Comparison of ENCODE assay signal across 8 mouse cellular contexts in the genomic region with DNA sequence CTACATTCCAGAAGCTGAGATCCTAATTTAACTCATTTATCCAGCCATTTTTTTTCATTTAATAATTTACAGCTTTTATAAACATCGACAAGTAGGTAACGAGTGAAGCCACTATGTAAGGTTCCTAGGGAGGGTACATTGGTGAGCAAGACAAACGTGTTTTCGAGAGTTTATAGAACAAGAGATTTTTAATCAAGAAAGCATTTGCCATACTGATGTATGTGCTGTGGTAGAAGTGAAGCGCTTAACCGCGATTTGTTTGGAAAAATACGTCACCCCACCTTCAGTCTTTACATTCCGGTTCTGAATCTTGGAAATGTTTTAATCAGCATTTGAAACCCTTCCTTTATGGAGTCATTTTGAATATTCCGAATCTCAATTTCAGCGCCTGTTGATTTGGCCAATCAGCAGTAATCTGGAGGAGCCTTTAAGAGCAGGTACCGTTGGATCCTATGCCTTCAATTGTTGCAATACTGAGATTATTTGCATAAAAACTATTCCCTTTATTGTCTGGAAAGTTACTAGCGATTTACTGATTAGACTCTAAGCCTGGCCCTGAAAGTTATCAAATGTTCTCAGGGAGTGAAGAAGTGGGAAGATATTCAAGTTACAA. TPM values are rescaled to one million over a fixed set of nuclear protein-coding genes. Genes with fewer than 3 reads are reported as not detected.
DNase-seq lines count a peak whose midpoint lies in the region; ATAC-seq lines count a peak whose summit lies in the region.

No protein-coding gene starts in this region.

- H3K4me1 ChIP-seq in intestine, embryonic 14.5 days (replicated peaks; ENCODE audit: control insufficient read depth, insufficient read depth, low read length) = 0 out of 2 replicates have a peak, but pooled peaks cover 9% of the 10 kb centered on the region
- peaks cover 6% of the 10 kb centered on the region for H3K4me1 ChIP-seq in neural tube, embryonic 14.5 days (ENCODE audit: control insufficient read depth, insufficient read depth, low read length)

- ATAC-seq in intestine, embryonic 14.5 days (replicated peaks; ENCODE audit: low FRiP score, low TSS enrichment, low read depth) = no peak
- ATAC-seq in neural tube, embryonic 14.5 days (ENCODE audit: low read depth) = no peak

- WGBS in intestine, embryonic 14.5 days = 4% methylated on average over 13 of the region's 13 CpGs
- WGBS in neural tube, embryonic 14.5 days = 2% methylated on average over 13 of the region's 13 CpGs

- H3K27ac ChIP-seq in intestine, embryonic 14.5 days (ENCODE audit: low read depth) = peak overlapping the region; percentile 74
- peak overlapping the region; percentile 75 for H3K27ac ChIP-seq in neural tube, embryonic 14.5 days (ENCODE audit: low read depth, low read length)

- DNase-seq in embryo, embryonic 10.5 days (ENCODE audit: low spot score) = peak; percentile 46
- no peak for DNase-seq in embryo, embryonic 10 days (ENCODE audit: low spot score)
- DNase-seq in thymus, postnatal 0 days (ENCODE audit: low spot score) = peak; percentile 7
- no peak for DNase-seq in thymus, postnatal 14 days
- DNase-seq in intestine, embryonic 14.5 days (ENCODE audit: low spot score) = no peak
- no peak for DNase-seq in left cerebral cortex, adult 8-10 months (ENCODE audit: low spot score in 2 of 2)
- no peak for DNase-seq in thymus, postnatal 4 days

- peak overlapping the region; percentile 65 for H3K4me2 ChIP-seq in intestine, embryonic 14.5 days (ENCODE audit: low read length)
- peak overlapping the region; percentile 75 for H3K4me2 ChIP-seq in neural tube, embryonic 14.5 days (ENCODE audit: low read depth, low read length)

- peak overlapping the region; percentile 69 for H3K9ac ChIP-seq in intestine, embryonic 14.5 days (ENCODE audit: low read length)
- peak overlapping the region; percentile 72 for H3K9ac ChIP-seq in neural tube, embryonic 14.5 days (replicated peaks; ENCODE audit: low read depth, low read length)

- H3K36me3 ChIP-seq in intestine, embryonic 14.5 days (ENCODE audit: control insufficient read depth, insufficient read depth, low read length) = peaks cover 7% of the 10 kb centered on the region; the same call in 1 of the 2 replicates
- no peaks in the 10 kb centered on the region for H3K36me3 ChIP-seq in neural tube, embryonic 14.5 days (ENCODE audit: control insufficient read depth, insufficient read depth, low read length)

- H3K9me3 ChIP-seq in intestine, embryonic 14.5 days (ENCODE audit: control insufficient read depth, low read length) = no peaks in the 10 kb centered on the region
- no peaks in the 10 kb centered on the region for H3K9me3 ChIP-seq in neural tube, embryonic 14.5 days (ENCODE audit: control insufficient read depth, low read length)

- H3K4me3 ChIP-seq in intestine, embryonic 14.5 days (ENCODE audit: low read depth, low read length) = peak overlapping the region; percentile 84
- H3K4me3 ChIP-seq in neural tube, embryonic 14.5 days (ENCODE audit: low read depth, low read length) = peak overlapping the region; percentile 84

- no peaks in the 10 kb centered on the region for H3K27me3 ChIP-seq in intestine, embryonic 14.5 days (replicated peaks; ENCODE audit: control insufficient read depth, insufficient read depth, low read length)
- H3K27me3 ChIP-seq in neural tube, embryonic 14.5 days (ENCODE audit: control insufficient read depth, insufficient read depth, low read length) = no peaks in the 10 kb centered on the region

RNA-seq across cellular contexts. Expression of gene Ttll4, which starts 0.8 kb away (rescaled TPM):
- polyA plus RNA-seq in thymus, postnatal 0 days (2015; fragmentation: Nextera tagmentation; extraction: Ambion mirVana) = 8.9 and 10.0 TPM in 2 replicates
- polyA plus RNA-seq in intestine, embryonic 14.5 days (2014; fragmentation: Nextera tagmentation; extraction: Ambion mirVana) = 21.8 and 26.3 TPM in 2 replicates
- 11.6 and 17.1 TPM in 2 replicates for polyA plus RNA-seq in neural tube, embryonic 14.5 days (2014; fragmentation: Nextera tagmentation; extraction: Ambion mirVana)
- 10 to 100 TPM; 19.3 to 22.4 (median 20.5) TPM for total RNA-seq in left cerebral cortex, adult 8-10 months (2022)

RNA-seq across cellular contexts. Expression of gene Cyp27a1, which starts 51.0 kb away (rescaled TPM):
- 4.0 and 5.1 TPM in 2 replicates for polyA plus RNA-seq in thymus, postnatal 0 days (2015; fragmentation: Nextera tagmentation; extraction: Ambion mirVana)
- 6.4 and 8.9 TPM in 2 replicates for polyA plus RNA-seq in intestine, embryonic 14.5 days (2014; fragmentation: Nextera tagmentation; extraction: Ambion mirVana)
- 1.2 and 2.9 TPM in 2 replicates for polyA plus RNA-seq in neural tube, embryonic 14.5 days (2014; fragmentation: Nextera tagmentation; extraction: Ambion mirVana)
- 1 to 10 TPM; 6.5 to 8.5 (median 7.8) TPM for total RNA-seq in left cerebral cortex, adult 8-10 months (2022)

Comparison
In these comparisons a context has a peak if more than half of its experiments do, and no peak if none do; other contexts are left out.
1. DNase-seq: peak in embryo, embryonic 10.5 days (single experiment) and thymus, postnatal 0 days (single experiment); none in embryo, embryonic 10 days (single experiment), thymus, postnatal 14 days (single experiment), intestine, embryonic 14.5 days (single experiment), left cerebral cortex, adult 8-10 months (0 of 2) and thymus, postnatal 4 days (single experiment).